Mouse (Mus musculus): Measurements from ENCODE around the gene Mgst2. TPM values are rescaled to one million over a fixed set of nuclear protein-coding genes. Genes with fewer than 3 reads are reported as not detected.
A peak's percentile ranks its signal among the peaks of the same experiment; 100 is the strongest.

Gene Mgst2
- under 1 TPM; 0.67 to 0.81 TPM for total RNA-seq (2021)

GRCm38 (mm10) chr3:51660060-51660459, at the start of gene Mgst2:
TSS of gene Mgst2 (plus strand) at chr3:51660360.
- intact Hi-C loops (cut with DNase I) = no loop called here
- no peak for DNase-seq (ENCODE audit: extremely low spot score in 1 of 2, low spot score in 2 of 2)

DNA sequence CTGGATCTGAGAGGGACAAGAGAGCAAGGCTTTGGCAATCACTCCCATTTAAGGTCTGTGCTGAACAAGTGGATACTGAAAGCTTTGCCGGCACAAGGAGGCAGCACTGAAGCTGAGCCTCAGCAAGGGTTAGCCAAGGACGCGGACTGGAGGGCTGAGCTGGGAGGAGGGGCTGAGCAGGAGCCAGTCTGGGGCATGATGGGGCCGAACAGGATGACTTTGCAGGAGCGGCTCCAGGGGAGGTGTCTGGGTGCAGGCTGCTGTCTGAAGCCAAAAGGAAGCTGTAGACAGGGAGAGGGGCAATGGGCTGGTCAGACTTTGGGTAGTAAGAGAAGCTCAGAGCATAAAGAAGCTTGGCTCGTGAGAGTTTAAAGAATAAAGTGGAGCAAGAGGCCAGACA, 48.2 kb upstream of the Mgst2 start:
- intact Hi-C loops (cut with DNase I) = no loop called here
- peak; percentile 16 to 86 for DNase-seq (ENCODE audit: extremely low spot score in 1 of 2, low spot score in 2 of 2)

DNA sequence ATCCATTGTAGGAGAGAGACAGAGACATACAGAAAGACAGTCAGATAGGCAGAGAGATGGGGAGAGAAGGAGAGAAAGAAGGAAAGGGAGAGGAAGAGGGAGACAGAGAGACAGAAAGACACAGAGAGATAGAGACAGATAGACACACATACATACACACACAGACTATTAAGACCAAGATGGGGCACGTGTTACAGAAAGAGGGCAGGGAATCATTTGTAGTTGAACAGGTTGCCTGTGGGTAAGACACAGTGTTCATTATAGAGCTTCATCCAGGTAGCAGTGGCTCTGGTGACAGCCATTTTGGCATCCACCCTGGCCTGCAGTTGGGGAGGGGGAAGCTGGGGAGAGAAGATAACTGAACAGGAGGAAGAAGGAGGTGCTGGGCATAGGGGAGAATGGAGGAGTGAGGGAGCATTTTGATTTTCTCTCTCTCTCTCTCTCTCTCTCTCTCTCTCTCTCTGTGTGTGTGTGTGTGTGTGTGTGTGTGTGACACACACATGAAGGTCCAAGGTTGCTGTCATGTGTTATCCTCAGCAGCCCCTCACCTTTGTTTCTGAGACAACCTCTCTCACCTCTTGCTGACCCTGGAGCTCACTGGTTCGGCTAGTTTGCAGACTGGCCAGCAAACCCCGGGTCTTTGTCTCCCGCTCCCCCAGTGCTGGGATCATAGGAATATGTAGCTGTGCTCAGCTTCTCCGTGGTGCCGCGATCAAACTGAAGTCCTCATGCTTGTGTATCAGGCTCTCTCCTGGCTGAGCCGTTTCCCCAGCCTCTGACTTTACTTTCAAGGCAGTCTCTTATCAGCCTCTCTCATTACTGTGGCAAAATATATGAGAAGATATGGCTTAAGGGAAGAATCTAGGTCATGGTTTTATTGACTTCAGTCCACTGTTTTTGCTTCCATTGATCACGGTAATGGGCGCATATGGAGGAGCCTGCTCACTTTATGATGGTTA, 47.5 kb upstream of the Mgst2 start:
- intact Hi-C loops (cut with DNase I) = no loop called here

GRCm38 (mm10) chr3:51614278-51614677, 45.9 kb upstream of the Mgst2 start:
- DNase-seq (ENCODE audit: extremely low spot score in 1 of 2, low spot score in 2 of 2) = no peak
- intact Hi-C loops (cut with DNase I) = no loop called here

More for the DNA sequence above, 47.5 kb upstream of the Mgst2 start:
- no peak for DNase-seq (ENCODE audit: extremely low spot score in 1 of 2, low spot score in 2 of 2)

GRCm38 (mm10) chr3:51623956-51624355, 36.2 kb upstream of the Mgst2 start:
- intact Hi-C loops (cut with DNase I) = no loop called here
- DNase-seq (ENCODE audit: extremely low spot score in 1 of 2, low spot score in 2 of 2) = no peak

DNA sequence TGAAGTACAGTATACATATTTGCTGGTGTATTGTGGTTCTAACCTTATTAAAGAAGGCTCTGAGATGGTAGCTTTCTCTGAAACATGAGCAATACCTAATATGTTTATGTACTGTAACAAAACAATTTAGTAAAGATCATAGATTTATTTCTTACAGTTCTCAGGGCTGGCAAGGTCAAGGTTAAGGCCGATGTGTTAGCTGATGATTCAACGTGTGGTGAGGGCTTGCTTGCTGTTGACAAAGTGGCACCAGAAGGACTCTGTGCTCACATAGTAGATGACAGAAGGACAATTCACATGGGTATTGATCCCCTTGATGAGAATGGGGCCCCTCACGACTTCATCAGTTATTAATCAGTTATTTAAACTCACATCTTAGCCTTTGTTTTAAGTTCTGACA, 32.4 kb upstream of the Mgst2 start:
- intact Hi-C loops (cut with DNase I) = no loop called here
- no peak for DNase-seq (ENCODE audit: extremely low spot score in 1 of 2, low spot score in 2 of 2)

- DNase-seq (ENCODE audit: extremely low spot score in 1 of 2, low spot score in 2 of 2) = no peak
- intact Hi-C loops (cut with DNase I) = no loop called here
Observed at GRCm38 (mm10) chr3:51628977-51629376, 31.2 kb upstream of the Mgst2 start.

DNA sequence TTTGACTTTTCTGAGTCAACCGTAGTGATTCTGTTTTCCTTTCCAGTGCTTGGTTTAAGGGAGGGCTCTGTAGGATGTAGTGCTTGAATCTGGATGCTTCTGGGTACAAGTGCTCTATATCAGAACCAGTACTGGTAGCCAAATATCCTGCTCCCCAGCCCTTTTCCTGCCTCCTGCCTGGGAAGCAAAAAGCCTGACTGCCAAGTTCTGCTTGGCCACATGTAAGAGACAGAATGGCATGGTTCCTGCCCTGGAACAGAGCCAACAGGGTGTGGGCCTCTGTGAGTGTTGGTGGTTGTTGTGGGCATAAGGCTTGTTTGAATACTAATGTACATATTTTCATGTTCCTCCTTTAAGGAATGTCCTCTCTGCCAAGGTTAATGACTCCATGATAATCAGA, 29.4 kb upstream of the Mgst2 start:
- intact Hi-C loops (cut with DNase I) = no loop called here
- no peak for DNase-seq (ENCODE audit: extremely low spot score in 1 of 2, low spot score in 2 of 2)

GRCm38 (mm10) chr3:51631971-51632370, 28.2 kb upstream of the Mgst2 start:
- intact Hi-C loops (cut with DNase I) = no loop called here
- no peak for DNase-seq (ENCODE audit: extremely low spot score in 1 of 2, low spot score in 2 of 2)

- intact Hi-C loops (cut with DNase I) = no loop called here
- peak; percentile 45 to 52 for DNase-seq (ENCODE audit: extremely low spot score in 1 of 2, low spot score in 2 of 2)
Observed at GRCm38 (mm10) chr3:51634451-51634850, 25.7 kb upstream of the Mgst2 start.

- intact Hi-C loops (cut with DNase I) = no loop called here
- no peak for DNase-seq (ENCODE audit: extremely low spot score in 1 of 2, low spot score in 2 of 2)
Observed at GRCm38 (mm10) chr3:51635960-51636359, 24.2 kb upstream of the Mgst2 start.

- DNase-seq (ENCODE audit: extremely low spot score in 1 of 2, low spot score in 2 of 2) = no peak
- intact Hi-C loops (cut with DNase I) = no loop called here
Observed at GRCm38 (mm10) chr3:51636700-51637099, 23.5 kb upstream of the Mgst2 start.

DNA sequence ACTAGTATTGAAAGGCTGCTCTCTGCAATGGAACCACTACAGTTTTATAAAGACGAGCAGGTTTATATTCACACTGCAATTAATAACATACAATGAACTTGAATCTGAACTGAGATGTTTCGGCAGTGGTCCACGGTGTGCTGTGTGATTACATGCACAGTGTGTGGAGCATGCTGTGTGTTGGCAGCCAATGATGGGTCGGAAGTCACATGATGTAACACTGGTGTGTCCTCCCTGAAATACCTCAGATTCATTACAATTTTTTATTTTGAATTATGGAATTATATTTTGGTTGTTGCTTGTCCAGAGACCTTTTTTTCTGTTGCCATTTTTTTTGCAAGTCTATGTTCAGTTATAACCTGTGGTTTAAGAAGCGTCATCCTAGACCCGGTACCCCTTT, 22.8 kb upstream of the Mgst2 start:
- intact Hi-C loops (cut with DNase I) = no loop called here
- no peak for DNase-seq (ENCODE audit: extremely low spot score in 1 of 2, low spot score in 2 of 2)

DNA sequence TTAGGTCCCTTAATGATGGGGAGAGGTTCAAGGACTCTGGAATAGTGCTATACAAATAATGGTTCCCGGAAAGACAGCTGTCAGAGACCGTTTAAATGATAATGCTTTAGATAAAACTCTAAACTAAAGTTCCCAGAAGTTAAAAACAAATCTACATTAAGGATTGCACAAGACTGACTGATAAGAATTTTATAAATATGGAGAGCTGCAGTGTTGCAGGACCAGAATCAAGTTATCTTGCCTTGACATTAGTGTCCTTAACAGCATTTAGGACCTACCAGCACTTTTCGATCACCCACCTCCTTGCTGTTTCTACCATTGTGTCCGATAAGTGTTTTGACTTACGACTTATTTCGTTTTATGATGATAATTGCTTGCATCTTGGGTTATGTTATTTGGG, 21.9 kb upstream of the Mgst2 start:
- no peak for DNase-seq (ENCODE audit: extremely low spot score in 1 of 2, low spot score in 2 of 2)
- intact Hi-C loops (cut with DNase I) = no loop called here

- intact Hi-C loops (cut with DNase I) = loop anchor here (10.0 kb wide), 1 partner anchor 131 kb away; no protein-coding TSS in a partner anchor
- DNase-seq (ENCODE audit: extremely low spot score in 1 of 2, low spot score in 2 of 2) = no peak
Observed at GRCm38 (mm10) chr3:51645484-51645883, 14.7 kb upstream of the Mgst2 start.

- no peak for DNase-seq (ENCODE audit: extremely low spot score in 1 of 2, low spot score in 2 of 2)
- intact Hi-C loops (cut with DNase I) = loop anchor here (10.0 kb wide), 1 partner anchor 132 kb away; no protein-coding TSS in a partner anchor
Observed at GRCm38 (mm10) chr3:51646301-51646700, 13.9 kb upstream of the Mgst2 start.

- no peak for DNase-seq (ENCODE audit: extremely low spot score in 1 of 2, low spot score in 2 of 2)
- intact Hi-C loops (cut with DNase I) = loop anchor here (10.0 kb wide), 1 partner anchor 133 kb away; no protein-coding TSS in a partner anchor
Observed at GRCm38 (mm10) chr3:51647356-51647755, 12.8 kb upstream of the Mgst2 start.

- intact Hi-C loops (cut with DNase I) = loop anchor here (2.0 to 10.0 kb wide), 3 partner anchors 65 to 163 kb away; no protein-coding TSS in a partner anchor
Observed at GRCm38 (mm10) chr3:51648037-51648664, 12.0 kb upstream of the Mgst2 start.

GRCm38 (mm10) chr3:51649426-51649825, 10.7 kb upstream of the Mgst2 start:
- no peak for DNase-seq (ENCODE audit: extremely low spot score in 1 of 2, low spot score in 2 of 2)
- intact Hi-C loops (cut with DNase I) = loop anchor here (2.0 to 10.0 kb wide), 3 partner anchors 67 to 165 kb away; no protein-coding TSS in a partner anchor

More at GRCm38 (mm10) chr3:51648037-51648664, 12.0 kb upstream of the Mgst2 start:
- peak; percentile 77 to 85 for DNase-seq (ENCODE audit: extremely low spot score in 1 of 2, low spot score in 2 of 2)

DNA sequence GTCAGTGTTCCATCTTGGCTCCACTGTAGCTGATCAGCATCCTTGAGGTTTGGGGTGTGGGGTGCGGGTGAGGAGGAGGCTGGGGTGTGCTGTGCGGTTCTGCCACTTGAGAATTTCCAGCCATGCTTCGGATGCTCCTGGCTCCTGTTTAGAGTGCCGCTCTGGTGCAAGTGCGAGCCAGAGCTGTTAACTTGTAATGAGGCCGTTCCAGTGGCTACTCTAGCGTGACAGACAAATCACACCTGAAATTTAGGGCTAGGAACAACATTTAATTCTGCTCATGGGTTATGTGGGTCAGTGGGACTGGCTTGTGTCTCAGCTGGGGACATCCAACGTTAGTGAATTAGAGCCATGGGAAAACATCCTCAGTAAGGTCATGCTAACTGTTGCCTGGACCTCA, 10.2 kb upstream of the Mgst2 start:
- DNase-seq (ENCODE audit: extremely low spot score in 1 of 2, low spot score in 2 of 2) = no peak
- intact Hi-C loops (cut with DNase I) = loop anchor here (2.0 to 10.0 kb wide), 4 partner anchors 67 to 587 kb away; no protein-coding TSS in a partner anchor
